Mouse (Mus musculus): Measurements from ENCODE around the gene Cela3b. TPM values are rescaled to one million over a fixed set of nuclear protein-coding genes. Genes with fewer than 3 reads are reported as not detected.

The Cela3b gene
- polyA plus RNA-seq, 2 experiments: 0.06 TPM; not detected in 1

GRCm38 (mm10) chr4:137461981-137462690 is 31.8 kb upstream of the Cela3b start:
- no peaks in the 10 kb centered on the region for H3K27me3 ChIP-seq (ENCODE audit: control insufficient read depth, insufficient read depth, low read length)
- WGBS (ENCODE audit: insufficient replicate concordance): 63% methylated on average over 16 of the region's 16 CpGs
- H3K9ac ChIP-seq (replicated peaks): no peak overlapping the region
- H3K9me3 ChIP-seq (ENCODE audit: control insufficient read depth, low read length): no peaks in the 10 kb centered on the region
- H3K36me3 ChIP-seq (replicated peaks; ENCODE audit: control insufficient read depth, insufficient read depth, low read depth): no peaks in the 10 kb centered on the region
- no peak for TF ChIP-seq EP300 (IDR thresholded peaks at IDR 0.05; ENCODE audit: low read depth)
- TF ChIP-seq CTCF (IDR thresholded peaks at IDR 0.05; ENCODE audit: low read depth): no peak
- DNase-seq (ENCODE audit: low read depth in 3 of 3, low spot score in 3 of 3) (no peak), ATAC-seq (ENCODE audit: insufficient read depth) (no peak)
- peaks cover 3 to 7% of the 10 kb centered on the region in 2 experiments for H3K4me1 ChIP-seq (replicated peaks; ENCODE audit: control insufficient read depth in 2 of 2, insufficient read depth in 2 of 2, low read length in 1 of 2)
- no peak overlapping the region for H3K4me3 ChIP-seq (ENCODE audit: insufficient read depth in 1 of 2, low read depth in 2 of 2, low read length in 2 of 2)
- no peak overlapping the region for H3K27ac ChIP-seq
- H3K4me2 ChIP-seq (ENCODE audit: low read depth): no peak overlapping the region

- Histone ChIP-seq H3K4me2 (ENCODE audit: low read depth) (no peak overlapping the region), H3K4me1 (replicated peaks; ENCODE audit: control insufficient read depth in 2 of 2, insufficient read depth in 2 of 2, low read length in 1 of 2) (peaks cover 8 to 14% of the 10 kb centered on the region in 2 experiments), H3K9ac (replicated peaks) (no peak overlapping the region), H3K36me3 (replicated peaks; ENCODE audit: control insufficient read depth, insufficient read depth, low read depth) (no peaks in the 10 kb centered on the region), H3K4me3 (ENCODE audit: insufficient read depth in 1 of 2, low read depth in 2 of 2, low read length in 2 of 2) (no peak overlapping the region), H3K27me3 (ENCODE audit: control insufficient read depth, insufficient read depth, low read length) (no peaks in the 10 kb centered on the region), H3K27ac (no peak overlapping the region), H3K9me3 (ENCODE audit: control insufficient read depth, low read length) (no peaks in the 10 kb centered on the region)
- 35% methylated on average over 4 of the region's 4 CpGs for WGBS (ENCODE audit: insufficient replicate concordance)
- no peak for ATAC-seq (ENCODE audit: insufficient read depth)
- TF ChIP-seq EP300 (IDR thresholded peaks at IDR 0.05; ENCODE audit: low read depth) (no peak), CTCF (IDR thresholded peaks at IDR 0.05; ENCODE audit: low read depth) (no peak)
- DNase-seq (ENCODE audit: low read depth in 3 of 3, low spot score in 3 of 3): no peak
Observed at GRCm38 (mm10) chr4:137461217-137461616, 30.9 kb upstream of the Cela3b start.

GRCm38 (mm10) chr4:137460676-137461075 is 30.3 kb upstream of the Cela3b start:
- Histone ChIP-seq H3K4me3 (ENCODE audit: insufficient read depth in 1 of 2, low read depth in 2 of 2, low read length in 2 of 2) (no peak overlapping the region), H3K27ac (no peak overlapping the region), H3K36me3 (replicated peaks; ENCODE audit: control insufficient read depth, insufficient read depth, low read depth) (no peaks in the 10 kb centered on the region), H3K27me3 (ENCODE audit: control insufficient read depth, insufficient read depth, low read length) (no peaks in the 10 kb centered on the region), H3K9me3 (ENCODE audit: control insufficient read depth, low read length) (no peaks in the 10 kb centered on the region), H3K4me1 (replicated peaks; ENCODE audit: control insufficient read depth in 2 of 2, insufficient read depth in 2 of 2, low read length in 1 of 2) (peaks cover 8 to 14% of the 10 kb centered on the region in 2 experiments), H3K9ac (replicated peaks) (no peak overlapping the region), H3K4me2 (ENCODE audit: low read depth) (no peak overlapping the region)
- ATAC-seq (ENCODE audit: insufficient read depth) (no peak), DNase-seq (ENCODE audit: low read depth in 3 of 3, low spot score in 3 of 3) (no peak)
- 66% methylated on average over 13 of the region's 14 CpGs for WGBS (ENCODE audit: insufficient replicate concordance)
- TF ChIP-seq EP300 (IDR thresholded peaks at IDR 0.05; ENCODE audit: low read depth): no peak
- TF ChIP-seq CTCF (IDR thresholded peaks at IDR 0.05; ENCODE audit: low read depth): no peak

- Histone ChIP-seq H3K4me1 (replicated peaks; ENCODE audit: control insufficient read depth in 2 of 2, insufficient read depth in 2 of 2, low read length in 1 of 2) (peaks cover 8 to 14% of the 10 kb centered on the region in 2 experiments), H3K27ac (no peak overlapping the region), H3K27me3 (ENCODE audit: control insufficient read depth, insufficient read depth, low read length) (no peaks in the 10 kb centered on the region), H3K9ac (replicated peaks) (no peak overlapping the region), H3K36me3 (replicated peaks; ENCODE audit: control insufficient read depth, insufficient read depth, low read depth) (no peaks in the 10 kb centered on the region), H3K4me3 (ENCODE audit: insufficient read depth in 1 of 2, low read depth in 2 of 2, low read length in 2 of 2) (no peak overlapping the region), H3K9me3 (ENCODE audit: control insufficient read depth, low read length) (no peaks in the 10 kb centered on the region), H3K4me2 (ENCODE audit: low read depth) (no peak overlapping the region)
- DNase-seq (ENCODE audit: low read depth in 3 of 3, low spot score in 3 of 3) (no peak), ATAC-seq (ENCODE audit: insufficient read depth) (no peak)
- WGBS (ENCODE audit: insufficient replicate concordance): 18% methylated on average over 5 of the region's 5 CpGs
- TF ChIP-seq EP300 (IDR thresholded peaks at IDR 0.05; ENCODE audit: low read depth): no peak
- no peak for TF ChIP-seq CTCF (IDR thresholded peaks at IDR 0.05; ENCODE audit: low read depth)
Observed at GRCm38 (mm10) chr4:137458861-137459260, 28.5 kb upstream of the Cela3b start.

- Histone ChIP-seq H3K9ac (replicated peaks) (no peak overlapping the region), H3K36me3 (replicated peaks; ENCODE audit: control insufficient read depth, insufficient read depth, low read depth) (no peaks in the 10 kb centered on the region), H3K27me3 (ENCODE audit: control insufficient read depth, insufficient read depth, low read length) (no peaks in the 10 kb centered on the region), H3K9me3 (ENCODE audit: control insufficient read depth, low read length) (no peaks in the 10 kb centered on the region), H3K27ac (no peak overlapping the region), H3K4me2 (ENCODE audit: low read depth) (no peak overlapping the region), H3K4me1 (replicated peaks; ENCODE audit: control insufficient read depth in 2 of 2, insufficient read depth in 2 of 2, low read length in 1 of 2) (peaks cover 8 to 14% of the 10 kb centered on the region in 2 experiments), H3K4me3 (ENCODE audit: insufficient read depth in 1 of 2, low read depth in 2 of 2, low read length in 2 of 2) (no peak overlapping the region)
- no peak for DNase-seq (ENCODE audit: low read depth in 3 of 3, low spot score in 3 of 3)
- no peak for ATAC-seq (ENCODE audit: insufficient read depth)
- no peak for TF ChIP-seq EP300 (IDR thresholded peaks at IDR 0.05; ENCODE audit: low read depth)
- no peak for TF ChIP-seq CTCF (IDR thresholded peaks at IDR 0.05; ENCODE audit: low read depth)
- 67% methylated on average over 9 of the region's 9 CpGs for WGBS (ENCODE audit: insufficient replicate concordance)
Observed at GRCm38 (mm10) chr4:137458310-137458709, 28.0 kb upstream of the Cela3b start.
